Mouse (Mus musculus): ENCODE measurements around the gene Snx4. TPM values are rescaled to one million over a fixed set of nuclear protein-coding genes. Genes with fewer than 3 reads are reported as not detected.
"Not testable (repeated sequence)": the region's sequence is repeated elsewhere in the genome, so short reads cannot be mapped to it uniquely, and the experiment has no call there.

The Snx4 gene
- 26.8 TPM for polyA plus RNA-seq (2012; fragmentation: generic; extraction: Trizol)

- peaks cover 48% of the 10 kb centered on the region for H3K79me2 ChIP-seq (ENCODE audit: control insufficient read depth, insufficient read depth)
- peak within 1 kb of the TSS; percentile 78 for H3K4me2 ChIP-seq (ENCODE audit: low read depth)
- H3K27me3 ChIP-seq (ENCODE audit: control insufficient read depth, insufficient read depth, insufficient read length) = no peaks in the 10 kb centered on the region
- H3ac ChIP-seq (ENCODE audit: control insufficient read depth, insufficient read length) = peak within 1 kb of the TSS; percentile 52
- TF ChIP-seq TCF3 (IDR thresholded peaks at IDR 0.05; ENCODE audit: insufficient read length, low read depth) (no peak), MYOG (IDR thresholded peaks at IDR 0.05; ENCODE audit: control insufficient read depth in 1 of 3, insufficient read depth in 1 of 3, insufficient read length in 2 of 3, low read depth in 2 of 3) (peak in 1 of 3 experiments; percentile 10), MYOD1 (IDR thresholded peaks at IDR 0.05; ENCODE audit: control insufficient read depth in 1 of 3, insufficient read length in 2 of 3, low read depth in 2 of 3) (peak in 1 of 3 experiments; percentile 27), POLR2A (IDR thresholded peaks at IDR 0.05; ENCODE audit: insufficient read length, low read depth) (peak; percentile 84), POLR2AphosphoS2 (IDR thresholded peaks at IDR 0.05; ENCODE audit: insufficient read length, low read depth) (peak; percentile 85)
- peak within 1 kb of the TSS; percentile 90 for H3K4me3 ChIP-seq
- no peaks in the 10 kb centered on the region for H3K36me3 ChIP-seq (ENCODE audit: control insufficient read depth, insufficient read depth)
These were observed at the start of gene Snx4 for GRCm38 (mm10) chr16:33251194-33252051. Gene Snx4, plus strand, starts transcription at chr16:33251442.

GRCm38 (mm10) chr16:33210812-33211211 is 40.4 kb upstream of the Snx4 start:
- Histone ChIP-seq H3K4me2 (ENCODE audit: low read depth) (no peak overlapping the region), H3K36me3 (ENCODE audit: control insufficient read depth, insufficient read depth) (peaks cover 34% of the 10 kb centered on the region), H3K79me2 (ENCODE audit: control insufficient read depth, insufficient read depth) (no peaks in the 10 kb centered on the region), H3K27me3 (ENCODE audit: control insufficient read depth, insufficient read depth, insufficient read length) (no peaks in the 10 kb centered on the region), H3ac (ENCODE audit: control insufficient read depth, insufficient read length) (no peak overlapping the region), H3K4me3 (no peak overlapping the region)
- TF ChIP-seq E2F4 (IDR thresholded peaks at IDR 0.05; ENCODE audit: insufficient read depth) (no peak), MAX (IDR thresholded peaks at IDR 0.05; ENCODE audit: low read depth) (no peak), POLR2AphosphoS2 (IDR thresholded peaks at IDR 0.05; ENCODE audit: insufficient read length, low read depth) (no peak), REST (IDR thresholded peaks at IDR 0.05; ENCODE audit: insufficient read depth, insufficient read length) (no peak), MYOD1 (IDR thresholded peaks at IDR 0.05; ENCODE audit: control insufficient read depth in 1 of 3, insufficient read length in 2 of 3, low read depth in 2 of 3) (no peak), USF1 (IDR thresholded peaks at IDR 0.05; ENCODE audit: low read depth) (no peak), TCF3 (IDR thresholded peaks at IDR 0.05; ENCODE audit: insufficient read length, low read depth) (no peak), SRF (IDR thresholded peaks at IDR 0.05; ENCODE audit: control insufficient read depth, insufficient read length, low read depth) (no peak)

GRCm38 (mm10) chr16:33216313-33217003 is 34.8 kb upstream of the Snx4 start:
- no peaks in the 10 kb centered on the region for H3K79me2 ChIP-seq (ENCODE audit: control insufficient read depth, insufficient read depth)
- H3K27me3 ChIP-seq (ENCODE audit: control insufficient read depth, insufficient read depth, insufficient read length) = no peaks in the 10 kb centered on the region
- H3ac ChIP-seq (ENCODE audit: control insufficient read depth, insufficient read length) = no peak overlapping the region
- H3K36me3 ChIP-seq (ENCODE audit: control insufficient read depth, insufficient read depth) = peaks cover 25% of the 10 kb centered on the region
- no peak overlapping the region for H3K4me3 ChIP-seq
- H3K4me2 ChIP-seq (ENCODE audit: low read depth) = no peak overlapping the region
- TF ChIP-seq POLR2A (IDR thresholded peaks at IDR 0.05; ENCODE audit: insufficient read length, low read depth) (no peak), TCF3 (IDR thresholded peaks at IDR 0.05; ENCODE audit: insufficient read length, low read depth) (no peak), SRF (IDR thresholded peaks at IDR 0.05; ENCODE audit: control insufficient read depth, insufficient read length, low read depth) (no peak), USF1 (IDR thresholded peaks at IDR 0.05; ENCODE audit: low read depth) (no peak), CEBPB (IDR thresholded peaks at IDR 0.05; ENCODE audit: insufficient read depth, poor library complexity, severe bottlenecking) (no peak), REST (IDR thresholded peaks at IDR 0.05; ENCODE audit: insufficient read depth, insufficient read length) (no peak), MYOG (IDR thresholded peaks at IDR 0.05; ENCODE audit: control insufficient read depth in 1 of 3, insufficient read depth in 1 of 3, insufficient read length in 2 of 3, low read depth in 2 of 3) (no peak), MAX (IDR thresholded peaks at IDR 0.05; ENCODE audit: low read depth) (no peak), TCF12 (IDR thresholded peaks at IDR 0.05; ENCODE audit: insufficient read depth, poor library complexity, severe bottlenecking) (no peak), E2F4 (IDR thresholded peaks at IDR 0.05; ENCODE audit: insufficient read depth) (no peak), MYOD1 (IDR thresholded peaks at IDR 0.05; ENCODE audit: control insufficient read depth in 1 of 3, insufficient read length in 2 of 3, low read depth in 2 of 3) (no peak), POLR2AphosphoS2 (IDR thresholded peaks at IDR 0.05; ENCODE audit: insufficient read length, low read depth) (no peak)

- peaks cover 28% of the 10 kb centered on the region for H3K36me3 ChIP-seq (ENCODE audit: control insufficient read depth, insufficient read depth)
- not testable (repeated sequence) for H3K79me2 ChIP-seq (ENCODE audit: control insufficient read depth, insufficient read depth); H3ac ChIP-seq (ENCODE audit: control insufficient read depth, insufficient read length)
These were observed 33.6 kb upstream of the Snx4 start for GRCm38 (mm10) chr16:33217553-33218085.

GRCm38 (mm10) chr16:33222482-33222881 is 28.8 kb upstream of the Snx4 start:
- no peak overlapping the region for H3K4me2 ChIP-seq (ENCODE audit: low read depth)
- H3K36me3 ChIP-seq (ENCODE audit: control insufficient read depth, insufficient read depth) = peaks cover 23% of the 10 kb centered on the region
- no peak overlapping the region for H3ac ChIP-seq (ENCODE audit: control insufficient read depth, insufficient read length)
- H3K4me3 ChIP-seq = no peak overlapping the region
- no peaks in the 10 kb centered on the region for H3K27me3 ChIP-seq (ENCODE audit: control insufficient read depth, insufficient read depth, insufficient read length)
- no peaks in the 10 kb centered on the region for H3K79me2 ChIP-seq (ENCODE audit: control insufficient read depth, insufficient read depth)
- no peak for TF ChIP-seq MYOG (IDR thresholded peaks at IDR 0.05; ENCODE audit: control insufficient read depth in 1 of 3, insufficient read depth in 1 of 3, insufficient read length in 2 of 3, low read depth in 2 of 3)
- TF ChIP-seq TCF12 (IDR thresholded peaks at IDR 0.05; ENCODE audit: insufficient read depth, poor library complexity, severe bottlenecking) = no peak
- TF ChIP-seq MYOD1 (IDR thresholded peaks at IDR 0.05; ENCODE audit: control insufficient read depth in 1 of 3, insufficient read length in 2 of 3, low read depth in 2 of 3) = no peak
- TF ChIP-seq CEBPB (IDR thresholded peaks at IDR 0.05; ENCODE audit: insufficient read depth, poor library complexity, severe bottlenecking) = no peak
- TF ChIP-seq E2F4 (IDR thresholded peaks at IDR 0.05; ENCODE audit: insufficient read depth) = no peak
- no peak for TF ChIP-seq TCF3 (IDR thresholded peaks at IDR 0.05; ENCODE audit: insufficient read length, low read depth)
- TF ChIP-seq MAX (IDR thresholded peaks at IDR 0.05; ENCODE audit: low read depth) = no peak

More at GRCm38 (mm10) chr16:33217553-33218085, 33.6 kb upstream of the Snx4 start:
- H3K27me3 ChIP-seq (ENCODE audit: control insufficient read depth, insufficient read depth, insufficient read length); H3K4me2 ChIP-seq (ENCODE audit: low read depth); H3K4me3 ChIP-seq: not testable (repeated sequence)
